Mouse (Mus musculus): ENCODE data around the gene Gtpbp3. TPM values are rescaled to one million over a fixed set of nuclear protein-coding genes. Genes with fewer than 3 reads are reported as not detected.

The Gtpbp3 gene
- polyA plus RNA-seq, 1 experiment from 2014 or later: 15.3 TPM

DNA sequence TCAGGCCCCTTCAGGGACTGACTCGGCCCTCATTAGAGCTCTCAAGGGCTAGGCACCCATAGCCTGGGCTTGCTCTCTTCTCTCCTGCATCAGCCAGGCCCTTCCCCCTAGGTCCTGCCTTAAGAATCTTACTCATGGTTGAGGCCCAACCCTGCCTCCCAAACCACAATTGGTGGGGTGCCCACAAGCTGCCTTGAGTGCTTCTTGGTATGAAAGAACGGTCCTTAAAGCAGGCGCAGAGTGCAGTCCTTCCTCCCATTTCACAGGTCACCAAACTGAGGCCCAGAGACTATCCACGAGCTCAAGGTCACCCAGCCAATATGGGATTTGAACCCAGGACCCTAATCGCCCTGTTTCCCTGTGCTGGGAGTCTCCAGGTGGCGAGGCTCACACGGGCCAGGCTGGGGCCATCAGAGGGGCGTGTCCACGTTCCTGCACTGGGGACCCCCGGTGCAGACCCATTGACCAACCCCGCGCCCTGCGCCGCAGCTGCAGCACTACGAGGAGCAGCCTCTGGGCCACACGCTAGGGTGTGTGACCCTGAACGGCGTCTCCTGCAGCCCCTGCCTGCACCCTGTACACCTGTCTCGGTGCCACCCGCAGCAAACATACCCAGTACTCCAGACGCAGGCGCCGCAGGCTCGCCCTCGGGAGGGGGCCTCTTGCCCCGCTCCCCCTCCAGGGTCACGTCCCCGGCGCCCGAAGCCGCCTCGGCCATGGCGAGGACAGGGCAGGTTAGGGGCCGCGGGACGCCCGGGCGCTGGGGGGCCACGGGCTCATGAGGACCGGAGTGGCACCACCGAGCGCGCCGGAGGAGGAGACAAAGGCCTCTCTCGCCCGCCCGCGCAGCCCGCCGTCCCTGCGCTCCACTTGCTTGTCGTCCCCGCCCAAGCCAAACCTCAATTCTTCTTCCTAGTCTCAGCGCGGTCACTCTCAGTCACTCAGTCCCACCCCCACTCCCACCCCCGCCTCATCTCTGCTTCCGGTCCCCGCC, 2.5 kb upstream of the Gtpbp3 start, which contains the start of gene Ano8:
Gene Ano8 (minus strand): TSS at position 822 of the 994 bp plus-strand sequence.
- WGBS: 6% methylated on average over 56 of the region's 58 CpGs
- Histone ChIP-seq H3K4me2 (replicated peaks) (peak within 1 kb of the TSS; percentile 63), H3K9me3 (replicated peaks) (no peaks in the 10 kb centered on the region), H3K4me3 (peak within 1 kb of the TSS; percentile 81), H3K4me1 (peaks cover 44% of the 10 kb centered on the region), H3K27ac (peak within 1 kb of the TSS; percentile 90), H3K36me3 (peaks cover 40% of the 10 kb centered on the region), H3K27me3 (0 out of 2 replicates have a peak, but pooled peaks cover 6% of the 10 kb centered on the region), H3K9ac (peak within 1 kb of the TSS; percentile 95)
- ATAC-seq (ENCODE audit: low FRiP score): peak; percentile 84

DNA sequence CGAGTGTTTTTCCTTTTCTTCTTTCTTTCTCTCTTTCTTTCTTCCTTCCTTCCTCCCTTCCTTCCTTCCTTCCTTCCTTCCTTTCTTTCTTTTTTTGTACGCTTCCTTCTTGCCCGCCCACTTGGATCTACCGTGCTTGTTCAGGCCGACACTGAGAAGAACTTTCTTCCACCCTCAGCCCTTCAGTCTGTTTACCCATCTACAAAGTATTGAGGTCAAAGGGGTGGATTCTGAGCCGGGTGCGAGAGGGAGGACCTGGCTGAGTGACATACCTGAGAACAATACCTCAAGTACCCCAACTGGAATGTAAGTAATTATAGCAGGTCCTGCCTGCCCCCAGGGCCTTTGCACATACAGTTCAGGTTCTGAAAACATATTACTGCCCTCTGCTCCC, 1.8 kb upstream of the Gtpbp3 start:
- H3K4me2 ChIP-seq (replicated peaks): peak overlapping the region; percentile 63
- H3K4me3 ChIP-seq: peak overlapping the region; percentile 81
- no peak for ATAC-seq (ENCODE audit: low FRiP score)
- H3K9ac ChIP-seq: peak overlapping the region; percentile 95
- peaks cover 40% of the 10 kb centered on the region for H3K36me3 ChIP-seq
- H3K9me3 ChIP-seq (replicated peaks): no peaks in the 10 kb centered on the region
- H3K27ac ChIP-seq: peak overlapping the region; percentile 90
- WGBS: 16% methylated on average over 7 of the region's 7 CpGs
- H3K4me1 ChIP-seq: peaks cover 37% of the 10 kb centered on the region
- H3K27me3 ChIP-seq: 0 out of 2 replicates have a peak, but pooled peaks cover 1% of the 10 kb centered on the region

DNA sequence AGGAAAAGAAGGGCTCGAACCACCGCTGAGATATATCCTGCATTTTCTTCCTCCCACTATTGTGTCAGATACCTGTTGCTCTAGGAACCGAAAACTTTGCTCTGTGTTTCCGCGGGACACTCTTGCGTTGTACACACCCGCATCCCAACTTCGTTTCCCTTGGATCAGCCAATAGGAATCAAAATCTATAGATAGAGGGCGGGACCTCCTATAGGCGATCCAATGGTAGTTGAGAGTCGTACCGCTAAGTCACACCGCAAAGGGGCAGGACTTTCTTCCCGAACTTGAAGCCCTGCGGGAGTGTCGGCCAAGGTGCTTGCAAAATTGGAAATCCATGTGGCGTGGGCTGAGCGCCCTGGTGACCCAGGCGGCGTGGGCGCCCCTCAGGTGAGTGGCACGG, 551 bp downstream of the Gtpbp3 start:
- Histone ChIP-seq H3K9me3 (replicated peaks) (no peaks in the 10 kb centered on the region), H3K36me3 (peaks cover 38% of the 10 kb centered on the region), H3K27ac (peak overlapping the region; percentile 79; the same call in 1 of the 2 replicates), H3K4me3 (peak overlapping the region; percentile 85), H3K9ac (peak overlapping the region; percentile 87), H3K4me2 (replicated peaks) (peak overlapping the region; percentile 100), H3K4me1 (peaks cover 33% of the 10 kb centered on the region), H3K27me3 (no peaks in the 10 kb centered on the region)
- peak; percentile 72 for ATAC-seq (ENCODE audit: low FRiP score)
- under 1% methylated on average over 22 of the region's 22 CpGs for WGBS

DNA sequence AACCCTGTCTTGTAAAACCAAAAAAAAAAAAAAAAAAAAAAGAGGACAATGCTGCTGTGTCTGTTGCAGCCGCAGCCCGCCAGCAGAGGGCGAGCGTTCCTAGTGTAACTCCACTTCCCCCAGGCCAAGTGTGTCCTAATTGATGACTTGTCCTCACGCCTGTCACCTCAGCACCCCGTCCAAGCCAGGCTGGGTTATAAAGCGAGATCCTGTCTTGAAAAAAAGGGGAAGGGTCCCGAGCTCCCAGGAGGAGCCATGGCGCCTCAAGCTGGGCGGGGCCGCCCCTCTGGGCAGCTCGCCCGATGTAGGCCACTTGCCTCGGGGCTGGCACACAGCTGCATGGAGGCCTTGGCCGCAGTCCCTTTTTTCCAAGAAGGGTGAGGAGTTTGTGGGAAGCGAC, 7.1 kb downstream of the Gtpbp3 start:
- H3K36me3 ChIP-seq: peaks cover 32% of the 10 kb centered on the region
- no peaks in the 10 kb centered on the region for H3K9me3 ChIP-seq (replicated peaks)
- H3K27ac ChIP-seq: no peak overlapping the region
- ATAC-seq (ENCODE audit: low FRiP score): peak; percentile 63
- H3K27me3 ChIP-seq: no peaks in the 10 kb centered on the region
- no peak overlapping the region for H3K9ac ChIP-seq
- 31% methylated on average over 16 of the region's 16 CpGs for WGBS
- H3K4me1 ChIP-seq: peaks cover 26% of the 10 kb centered on the region
- no peak overlapping the region for H3K4me2 ChIP-seq (replicated peaks)
- H3K4me3 ChIP-seq: no peak overlapping the region

DNA sequence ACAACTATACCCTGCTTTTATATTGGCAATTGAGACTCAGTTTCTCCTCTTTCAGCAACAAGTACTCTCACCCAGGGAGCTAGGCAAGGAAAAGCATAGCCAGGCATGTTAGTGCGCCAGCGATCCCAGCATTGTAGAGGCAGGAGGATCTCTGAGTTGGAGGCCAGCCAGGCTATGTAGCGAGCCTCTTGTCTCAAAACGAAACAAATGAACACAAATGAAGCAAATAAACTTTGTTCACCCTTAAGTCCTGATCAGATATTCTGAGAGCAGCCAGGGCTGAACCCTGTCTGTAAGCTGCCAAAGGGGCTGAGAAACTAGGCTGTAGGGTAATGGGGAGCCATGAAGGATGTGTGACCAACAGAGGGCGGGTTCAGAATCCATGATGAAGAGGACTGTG, 7.9 kb downstream of the Gtpbp3 start:
- Histone ChIP-seq H3K9ac (no peak overlapping the region), H3K4me3 (no peak overlapping the region), H3K27me3 (no peaks in the 10 kb centered on the region), H3K4me1 (peaks cover 26% of the 10 kb centered on the region), H3K27ac (peak overlapping the region; percentile 37; the same call in 1 of the 2 replicates), H3K36me3 (peaks cover 28% of the 10 kb centered on the region), H3K4me2 (replicated peaks) (no peak overlapping the region), H3K9me3 (replicated peaks) (no peaks in the 10 kb centered on the region)
- no peak for ATAC-seq (ENCODE audit: low FRiP score)
- 88% methylated on average over 5 of the region's 5 CpGs for WGBS

DNA sequence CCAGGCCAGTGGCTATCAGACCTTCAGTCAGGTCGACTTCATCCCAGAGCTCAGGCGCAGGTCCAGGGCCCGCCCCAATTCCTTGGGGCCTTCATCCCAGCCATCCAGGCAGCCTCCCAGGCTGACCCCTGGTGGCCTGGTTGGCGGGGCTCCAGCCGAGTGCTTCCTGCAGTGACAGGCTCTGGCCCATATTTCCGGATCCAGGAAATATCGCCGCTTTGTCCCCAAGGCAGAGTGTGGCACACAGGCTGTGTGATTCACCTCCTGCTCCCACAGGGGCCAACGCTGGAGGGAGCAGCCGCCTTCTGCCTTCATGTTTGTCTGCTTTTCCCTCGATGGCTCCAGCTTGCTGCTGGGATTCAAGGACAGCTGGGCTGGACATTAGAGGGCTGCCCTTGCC, 8.6 kb downstream of the Gtpbp3 start:
- Histone ChIP-seq H3K27ac (0 out of 2 replicates have a peak overlapping the region, but pooled peaks have one; percentile 37), H3K36me3 (peaks cover 23% of the 10 kb centered on the region), H3K9ac (no peak overlapping the region), H3K4me2 (replicated peaks) (no peak overlapping the region), H3K4me1 (peaks cover 26% of the 10 kb centered on the region), H3K27me3 (no peaks in the 10 kb centered on the region), H3K4me3 (no peak overlapping the region), H3K9me3 (replicated peaks) (no peaks in the 10 kb centered on the region)
- WGBS: 44% methylated on average over 11 of the region's 11 CpGs
- ATAC-seq (ENCODE audit: low FRiP score): no peak

DNA sequence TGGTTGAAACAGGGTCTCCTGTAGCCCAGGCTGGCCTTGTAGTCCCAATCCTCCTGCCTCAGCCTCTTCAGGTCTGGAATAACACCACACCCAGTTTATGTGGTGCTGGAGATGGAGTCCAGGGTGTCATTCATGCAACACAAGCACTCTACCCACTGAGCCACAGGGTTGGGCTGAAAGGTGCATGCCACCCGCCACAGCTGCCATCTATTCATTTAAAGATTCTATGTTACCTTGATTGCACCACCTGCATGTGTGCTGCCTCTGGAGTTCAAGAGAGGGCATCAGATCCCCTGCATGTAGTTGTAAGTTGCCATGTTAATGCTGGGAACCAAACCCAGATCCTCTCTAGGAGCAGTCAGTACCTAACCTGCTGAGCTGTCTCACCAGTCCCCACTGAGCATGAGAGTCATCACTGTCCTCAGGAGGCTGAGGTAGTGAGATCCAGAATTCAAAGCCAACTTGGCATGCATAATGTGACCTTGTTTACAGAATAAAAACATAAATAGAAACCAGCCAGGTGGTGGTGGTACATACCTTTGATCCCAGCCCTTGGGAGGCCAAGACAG, 9.3 kb downstream of the Gtpbp3 start:
- Histone ChIP-seq H3K4me1 (peaks cover 26% of the 10 kb centered on the region), H3K27me3 (no peaks in the 10 kb centered on the region), H3K4me2 (replicated peaks) (no peak overlapping the region), H3K9ac (no peak overlapping the region), H3K36me3 (peaks cover 17% of the 10 kb centered on the region), H3K27ac (no peak overlapping the region), H3K9me3 (replicated peaks) (no peaks in the 10 kb centered on the region), H3K4me3 (no peak overlapping the region)
- ATAC-seq (ENCODE audit: low FRiP score): no peak
- WGBS: 88% methylated on average over 1 of the region's 1 CpGs

DNA sequence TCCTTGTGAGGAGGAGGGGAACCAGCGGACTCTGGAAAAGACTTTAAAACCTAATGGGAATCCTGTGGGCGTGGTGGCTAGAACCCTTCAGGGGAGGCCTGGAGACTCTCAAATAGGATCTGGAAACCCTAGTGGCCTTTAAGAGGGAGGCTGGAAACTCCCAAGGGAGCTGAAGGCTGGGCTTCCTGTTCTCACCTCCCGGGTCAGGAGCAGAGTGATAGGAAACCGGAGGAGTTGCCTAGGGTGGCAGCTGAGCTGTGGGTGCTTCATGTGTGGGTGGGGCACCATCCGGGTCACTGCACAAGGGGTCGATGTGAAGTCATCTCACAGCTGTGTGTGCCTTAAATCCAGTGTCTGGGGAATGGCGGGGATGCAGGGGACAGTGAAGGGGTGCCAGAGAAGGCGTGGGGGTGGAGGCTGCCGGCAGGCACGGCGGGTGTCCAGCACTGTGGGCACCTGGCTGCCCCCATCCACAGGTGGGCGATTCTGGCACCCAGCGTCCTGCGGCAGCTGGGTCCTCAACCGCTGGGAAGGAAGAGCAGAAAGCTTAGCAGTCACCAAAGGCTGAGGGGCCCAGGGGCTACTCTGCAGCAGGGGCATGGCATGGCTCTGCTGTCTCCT, 10.1 kb downstream of the Gtpbp3 start:
- Histone ChIP-seq H3K36me3 (peaks cover 8% of the 10 kb centered on the region), H3K9me3 (replicated peaks) (no peaks in the 10 kb centered on the region), H3K4me3 (no peak overlapping the region), H3K9ac (0 out of 2 replicates have a peak overlapping the region, but pooled peaks have one; percentile 24), H3K27ac (no peak overlapping the region), H3K27me3 (no peaks in the 10 kb centered on the region), H3K4me1 (peaks cover 26% of the 10 kb centered on the region), H3K4me2 (replicated peaks) (no peak overlapping the region)
- WGBS: 30% methylated on average over 12 of the region's 15 CpGs
- ATAC-seq (ENCODE audit: low FRiP score): no peak

DNA sequence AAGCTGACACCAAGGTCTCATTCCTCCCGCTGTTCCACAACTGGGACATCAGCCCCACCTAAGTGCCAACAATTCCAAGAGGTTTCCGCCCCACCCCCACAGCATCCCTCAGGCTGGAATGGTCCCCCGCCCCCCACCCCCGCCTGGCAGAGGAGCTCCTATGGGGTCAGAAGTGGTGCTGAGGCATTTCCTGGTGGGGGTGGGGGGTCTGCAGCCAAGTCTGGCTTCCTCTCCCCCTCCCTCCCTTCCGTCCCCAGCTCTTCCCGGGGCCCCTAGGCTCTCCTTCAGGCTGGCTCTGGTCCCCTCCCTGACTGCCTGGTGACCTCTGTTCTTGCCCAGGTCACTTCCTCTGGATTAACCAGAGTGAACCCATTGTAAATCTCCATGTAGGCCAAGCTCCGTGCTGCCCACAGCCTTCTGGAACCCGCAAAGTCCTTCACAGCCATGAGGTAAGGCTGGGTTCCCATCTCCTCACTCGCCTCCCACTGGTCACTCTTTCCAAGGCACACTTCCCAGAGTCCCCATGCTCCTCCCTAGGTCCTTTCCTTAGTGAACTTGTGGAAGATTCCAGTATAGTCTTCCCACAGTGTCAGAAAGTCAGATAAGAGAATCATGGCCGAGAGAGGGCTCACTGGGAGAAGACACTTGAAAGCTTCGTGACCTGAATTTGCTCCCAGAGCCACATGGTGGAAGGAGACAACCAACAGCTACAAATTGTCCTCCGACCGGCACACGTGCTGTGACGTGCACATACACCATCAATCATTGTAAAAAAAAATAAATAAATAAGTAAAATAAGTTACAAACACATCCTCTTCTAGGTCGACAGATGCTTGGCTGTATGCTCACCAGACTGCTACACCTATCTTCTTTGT, 11.2 kb downstream of the Gtpbp3 start:
- H3K4me1 ChIP-seq: peaks cover 26% of the 10 kb centered on the region
- no peaks in the 10 kb centered on the region for H3K27me3 ChIP-seq
- ATAC-seq (ENCODE audit: low FRiP score): no peak
- no peaks in the 10 kb centered on the region for H3K9me3 ChIP-seq (replicated peaks)
- peaks cover 2% of the 10 kb centered on the region; the same call in 1 of the 2 replicates for H3K36me3 ChIP-seq
- H3K27ac ChIP-seq: no peak overlapping the region
- WGBS: 38% methylated on average over 16 of the region's 16 CpGs
- no peak overlapping the region for H3K4me3 ChIP-seq
- no peak overlapping the region for H3K9ac ChIP-seq
- no peak overlapping the region for H3K4me2 ChIP-seq (replicated peaks)

DNA sequence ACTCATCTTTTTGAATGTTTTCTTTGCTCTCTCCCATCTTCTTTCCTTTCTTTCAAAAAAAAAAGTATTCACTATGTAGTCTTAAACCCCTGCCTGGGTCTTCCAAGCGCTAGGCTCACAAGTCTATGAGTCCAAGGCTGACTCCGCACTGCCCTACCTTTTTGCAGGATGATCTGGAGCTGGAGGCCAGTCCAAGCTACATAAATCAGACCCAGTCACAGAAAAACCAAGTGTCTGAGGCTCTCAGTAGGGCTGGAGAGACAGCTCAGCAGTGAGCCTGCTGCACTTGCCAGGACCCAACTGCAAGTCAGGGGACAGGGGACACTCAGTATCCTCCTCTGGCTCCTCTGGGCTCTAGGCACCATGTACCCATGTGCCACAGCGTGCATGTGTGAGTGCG, 16.4 kb downstream of the Gtpbp3 start:
- Histone ChIP-seq H3K27me3 (peaks cover 42% of the 10 kb centered on the region), H3K36me3 (no peaks in the 10 kb centered on the region), H3K4me3 (no peak overlapping the region), H3K9me3 (replicated peaks) (no peaks in the 10 kb centered on the region), H3K27ac (no peak overlapping the region), H3K4me1 (peaks cover 7% of the 10 kb centered on the region; the same call in 1 of the 2 replicates), H3K4me2 (replicated peaks) (no peak overlapping the region), H3K9ac (no peak overlapping the region)
- no peak for ATAC-seq (ENCODE audit: low FRiP score)
- 86% methylated on average over 4 of the region's 4 CpGs for WGBS

DNA sequence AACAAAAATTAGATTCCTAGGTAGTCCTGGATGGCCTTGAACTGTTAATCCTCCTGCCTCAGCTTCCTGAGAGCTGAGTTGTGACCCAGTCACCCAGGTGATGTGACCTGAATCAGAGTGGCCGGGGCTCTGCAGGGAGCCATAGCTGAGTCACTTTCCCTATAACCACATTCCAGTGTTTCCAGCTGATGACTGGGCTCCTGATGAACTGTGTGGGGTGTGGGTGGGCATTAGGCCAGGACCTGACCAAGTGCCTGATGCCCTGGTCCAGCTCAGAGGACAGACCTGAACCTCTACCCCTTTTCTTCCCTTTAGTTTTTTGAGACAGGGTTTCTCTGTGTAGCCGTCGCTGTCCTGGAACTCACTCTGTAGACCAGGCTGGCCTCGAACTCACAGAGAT, 17.4 kb downstream of the Gtpbp3 start:
- Histone ChIP-seq H3K4me2 (replicated peaks) (no peak overlapping the region), H3K27me3 (peaks cover 52% of the 10 kb centered on the region), H3K27ac (no peak overlapping the region), H3K9me3 (replicated peaks) (no peaks in the 10 kb centered on the region), H3K36me3 (no peaks in the 10 kb centered on the region), H3K4me1 (peaks cover 7% of the 10 kb centered on the region; the same call in 1 of the 2 replicates), H3K9ac (no peak overlapping the region), H3K4me3 (no peak overlapping the region)
- WGBS: 95% methylated on average over 4 of the region's 4 CpGs
- no peak for ATAC-seq (ENCODE audit: low FRiP score)

Data from hindbrain, embryonic 12.5 days (tissue).